Mouse (Mus musculus) CH12.LX (cell line): ENCODE measurements around the gene Trappc10. TPM values are rescaled to one million over a fixed set of nuclear protein-coding genes. Genes with fewer than 3 reads are reported as not detected.

Source experiments
- DNase-seq: peaks from one replicate; pipeline ENCODE4 v3.0.0-alpha.2; 2013; ENCODE audit errors: extremely low read depth
- H3K27ac ChIP-seq: 2 replicates; pipeline ENCODE4 v1.5.1; 2012; ENCODE audit warnings: low read depth, mild to moderate bottlenecking, control low read depth, moderate library complexity; ENCODE audit not compliant: insufficient read depth
- H3K27me3 ChIP-seq: replicated peaks from 2 replicates; pipeline ENCODE3; 2012; ENCODE audit warnings: inconsistent platforms
- H3K36me3 ChIP-seq, 2 experiments: replicated peaks in 1 of 2; 2 replicates each; pipeline versions ENCODE3 to v1.6.1; 2012; ENCODE audit warnings: inconsistent platforms in 1 of 2, low read length in 1 of 2, mild to moderate bottlenecking in 1 of 2, mixed read lengths in 1 of 2, moderate library complexity in 1 of 2; ENCODE audit not compliant: control insufficient read depth in 1 of 2, insufficient read depth in 1 of 2
- H3K4me1 ChIP-seq, 2 experiments: 2 replicates each; pipeline ENCODE4 v1.6.1; 2012; ENCODE audit warnings: inconsistent platforms in 1 of 2, moderate library complexity in 1 of 2; ENCODE audit not compliant: insufficient read depth in 2 of 2, control insufficient read depth in 1 of 2
- H3K4me2 ChIP-seq: 2 replicates; pipeline ENCODE4 v1.6.1; 2012; ENCODE audit warnings: low read depth, mild to moderate bottlenecking, control low read depth; ENCODE audit not compliant: poor library complexity, insufficient read depth, severe bottlenecking
- H3K4me3 ChIP-seq, 3 experiments: fragments of 150-350 bp in 1 of 3; sonication (generic) in 1 of 3; replicated peaks in 1 of 3; 2 replicates each; pipeline versions ENCODE3 to v1.5.1; 2011 to 2012; ENCODE audit warnings: low read depth in 2 of 3, low read length in 2 of 3, mild to moderate bottlenecking in 2 of 3, moderate library complexity in 2 of 3, control low read depth in 1 of 3, improper control_type of control experiment in 1 of 3, inconsistent platforms in 1 of 3, mixed read lengths in 1 of 3; ENCODE audit not compliant: poor library complexity in 1 of 3
- H3K79me2 ChIP-seq: replicated peaks from 2 replicates; pipeline ENCODE4 v1.6.1; 2012; ENCODE audit warnings: mild to moderate bottlenecking, moderate library complexity; ENCODE audit not compliant: control insufficient read depth, poor library complexity, insufficient read depth, severe bottlenecking; ENCODE audit errors: extremely low read depth
- H3K9ac ChIP-seq: 2 replicates; pipeline ENCODE4 v1.6.1; 2012; ENCODE audit warnings: low read depth, mild to moderate bottlenecking, control low read depth, moderate library complexity; ENCODE audit not compliant: insufficient read depth
- H3K9me3 ChIP-seq: replicated peaks from 2 replicates; pipeline ENCODE3; 2012; ENCODE audit warnings: low read length, inconsistent platforms, mixed read lengths
- BHLHE40 ChIP-seq: IDR thresholded peaks from 2 replicates; pipeline ENCODE4 v1.6.1; 2011; ENCODE audit warnings: mild to moderate bottlenecking, low read depth, low read length, improper control_type of control experiment
- CHD1 ChIP-seq: IDR thresholded peaks from 2 replicates; pipeline ENCODE4 v1.6.1; 2012; ENCODE audit warnings: low read depth, low read length, improper control_type of control experiment, inconsistent platforms
- CHD2 ChIP-seq: IDR thresholded peaks from 2 replicates; pipeline ENCODE4 v1.6.1; 2011; ENCODE audit warnings: low read length, improper control_type of control experiment
- CTCF ChIP-seq, 2 experiments: IDR thresholded peaks in 1 of 2; conservative IDR thresholded peaks in 1 of 2; 2 replicates each; pipeline ENCODE4 v1.5.1; 2011 to 2012; ENCODE audit warnings: low read depth in 2 of 2, low read length in 2 of 2, improper control_type of control experiment in 1 of 2, inconsistent platforms in 1 of 2, mild to moderate bottlenecking in 1 of 2, moderate library complexity in 1 of 2
- E2F4 ChIP-seq: IDR thresholded peaks from 2 replicates; pipeline ENCODE4 v1.6.1; 2011; ENCODE audit warnings: low read depth, low read length, improper control_type of control experiment; ENCODE audit not compliant: insufficient replicate concordance
- ELF1 ChIP-seq: IDR thresholded peaks from 2 replicates; pipeline ENCODE4 v1.6.1; 2014; ENCODE audit warnings: low read depth, mild to moderate bottlenecking, inconsistent platforms, low read length, improper control_type of control experiment
- EP300 ChIP-seq: IDR thresholded peaks from 2 replicates; pipeline ENCODE4 v1.6.1; 2011; ENCODE audit warnings: low read length, improper control_type of control experiment
- GABPA ChIP-seq: IDR thresholded peaks from 2 replicates; pipeline ENCODE4 v1.6.1; 2012; ENCODE audit warnings: low read depth, low read length, improper control_type of control experiment, inconsistent platforms; ENCODE audit not compliant: insufficient replicate concordance
- HCFC1 ChIP-seq: IDR thresholded peaks from 2 replicates; pipeline ENCODE4 v1.6.1; 2012; ENCODE audit warnings: low read depth, mild to moderate bottlenecking, inconsistent platforms, low read length, improper control_type of control experiment
- IRF4 ChIP-seq: IDR thresholded peaks from 2 replicates; pipeline ENCODE4 v1.6.1; 2014; ENCODE audit warnings: low read depth, mild to moderate bottlenecking, inconsistent platforms, low read length, improper control_type of control experiment
- JUND ChIP-seq: conservative IDR thresholded peaks from 2 replicates; pipeline ENCODE4 v1.6.1; 2011; ENCODE audit warnings: low read depth, low read length, improper control_type of control experiment
- KAT2A ChIP-seq: IDR thresholded peaks from 2 replicates; pipeline ENCODE4 v1.6.1; 2012; ENCODE audit warnings: low read length, improper control_type of control experiment, inconsistent platforms; ENCODE audit not compliant: insufficient replicate concordance
- MAFK ChIP-seq: IDR thresholded peaks from 2 replicates; pipeline ENCODE4 v1.6.1; 2011; ENCODE audit warnings: low read length, improper control_type of control experiment; ENCODE audit not compliant: insufficient replicate concordance
- MAX ChIP-seq: IDR thresholded peaks from 2 replicates; pipeline ENCODE4 v1.6.1; 2011; ENCODE audit warnings: low read length, improper control_type of control experiment
- MAZ ChIP-seq: IDR thresholded peaks from 2 replicates; pipeline ENCODE4 v1.6.1; 2012; ENCODE audit warnings: low read depth, mild to moderate bottlenecking, inconsistent platforms, low read length, improper control_type of control experiment, moderate library complexity
- MEF2A ChIP-seq: IDR thresholded peaks from 2 replicates; pipeline ENCODE4 v1.6.1; 2014; ENCODE audit warnings: low read depth, mild to moderate bottlenecking, inconsistent platforms, low read length, improper control_type of control experiment, borderline replicate concordance
- MYC ChIP-seq: IDR thresholded peaks from 2 replicates; pipeline ENCODE4 v1.6.1; 2011; ENCODE audit warnings: low read depth, mild to moderate bottlenecking, improper control_type of control experiment, low read length
- NELFE ChIP-seq: IDR thresholded peaks from 2 replicates; pipeline ENCODE4 v1.6.1; 2011; ENCODE audit warnings: low read depth, low read length, improper control_type of control experiment
- NRF1 ChIP-seq: IDR thresholded peaks from 2 replicates; pipeline ENCODE4 v1.6.1; 2014; ENCODE audit warnings: low read depth, mild to moderate bottlenecking, inconsistent platforms, low read length, improper control_type of control experiment, moderate library complexity
- PAX5 ChIP-seq: IDR thresholded peaks from 2 replicates; pipeline ENCODE4 v1.6.1; 2012; ENCODE audit warnings: low read length, inconsistent platforms, mixed read lengths
- POLR2A ChIP-seq: IDR thresholded peaks from 2 replicates; pipeline ENCODE4 v1.6.1; 2011; ENCODE audit warnings: low read depth, mild to moderate bottlenecking, improper control_type of control experiment, low read length
- RAD21 ChIP-seq: IDR thresholded peaks from 2 replicates; pipeline ENCODE4 v1.6.1; 2011; ENCODE audit warnings: low read depth, mild to moderate bottlenecking, low read length, improper control_type of control experiment, moderate library complexity
- SMC3 ChIP-seq: IDR thresholded peaks from 2 replicates; pipeline ENCODE4 v1.6.1; 2011; ENCODE audit warnings: low read depth, low read length, improper control_type of control experiment
- TBP ChIP-seq: conservative IDR thresholded peaks from 2 replicates; pipeline ENCODE4 v1.6.1; 2011; ENCODE audit warnings: low read depth, low read length, improper control_type of control experiment
- TCF12 ChIP-seq: IDR thresholded peaks from 2 replicates; pipeline ENCODE4 v1.6.1; 2014; ENCODE audit warnings: low read depth, mild to moderate bottlenecking, inconsistent platforms, low read length, improper control_type of control experiment
- UBTF ChIP-seq: IDR thresholded peaks from 2 replicates; pipeline ENCODE4 v1.6.1; 2012; ENCODE audit warnings: low read depth, mild to moderate bottlenecking, inconsistent platforms, low read length, improper control_type of control experiment, moderate library complexity
- USF1 ChIP-seq: IDR thresholded peaks from 2 replicates; pipeline ENCODE4 v1.6.1; 2014; ENCODE audit warnings: low read depth, mild to moderate bottlenecking, inconsistent platforms, low read length, improper control_type of control experiment
- ZC3H11A ChIP-seq: IDR thresholded peaks from 2 replicates; pipeline ENCODE4 v1.6.1; 2012; ENCODE audit warnings: low read depth, mild to moderate bottlenecking, inconsistent platforms, low read length, improper control_type of control experiment
- ZMIZ1 ChIP-seq: IDR thresholded peaks from 2 replicates; pipeline ENCODE4 v1.6.1; 2012; ENCODE audit warnings: low read depth, mild to moderate bottlenecking, inconsistent platforms, low read length, improper control_type of control experiment
- dilution Hi-C: fragments of 300-500 bp; cut with MboI; formaldehyde crosslinking; loops from 2 replicates; pipeline ENCODE4 v1.14.3; 2020; ENCODE audit warnings: low sequenced_read_pairs; ENCODE audit not compliant: extremely low pct_unique_long_range_greater_than_20kb, extremely low pct_ligation_motif_present
- in situ Hi-C: fragments of 300-500 bp; cut with MboI; formaldehyde crosslinking; loops from 3 replicates; pipeline ENCODE4 v1.14.3; 2019; ENCODE audit warnings: low sequenced_read_pairs, low pct_ligation_motif_present, low pct_unique_long_range_greater_than_20kb, mixed read lengths
- polyA plus RNA-seq: library from polyadenylated mRNA; unstranded; fragments of >175 nt; gene quantifications from 2 replicates; pipeline ENCODE4 v1.2.1, GENCODE M21; 2012; ENCODE audit warnings: low read depth; ENCODE audit not compliant: insufficient read length
- total RNA-seq, 2 experiments: library from RNA; depleted of rRNA; stranded (reverse); fragments of 300-350 nt in 1 of 2; fragments of >200 nt in 1 of 2; gene quantifications; 2 replicates each; pipeline ENCODE4 v1.2.3; 2012 to 2014

Gene Trappc10
- total and polyA plus RNA-seq, 3 experiments = 22.1 to 26.7 (median 26.5) TPM

- H3K4me1 ChIP-seq = peaks cover 3 to 4% of the 10 kb centered on the region in 2 experiments; a peak in 1 of 4 replicates
- in situ Hi-C loops (no loop called here), dilution Hi-C loops (no loop called here)
- H3K4me2 ChIP-seq = no peak overlapping the region
- no peak overlapping the region for H3K4me3 ChIP-seq
- TF ChIP-seq TBP = no peak
- TF ChIP-seq E2F4 = no peak
- TF ChIP-seq TCF12 = no peak
- no peak for TF ChIP-seq CHD1
- TF ChIP-seq GABPA = no peak
- TF ChIP-seq ELF1 = no peak
- peak; percentile 97 for TF ChIP-seq ZC3H11A
- TF ChIP-seq IRF4 = no peak
- TF ChIP-seq MYC = no peak
- TF ChIP-seq MAX = no peak
- TF ChIP-seq MEF2A = no peak
- no peak for TF ChIP-seq EP300
- no peak for TF ChIP-seq USF1
- no peak for TF ChIP-seq JUND
- peak; percentile 99 for TF ChIP-seq SMC3
- no peak for TF ChIP-seq POLR2A
- TF ChIP-seq MAZ = no peak
- no peak for TF ChIP-seq NRF1
- no peak for TF ChIP-seq HCFC1
- peak; percentile 92 to 95 for TF ChIP-seq CTCF (conservative IDR thresholded peaks at IDR 0.05 in 1 of 2, IDR thresholded peaks at IDR 0.05 in 1 of 2; ENCODE audit: low read depth in 2 of 2, low read length in 2 of 2)
- peak; percentile 93 for TF ChIP-seq RAD21
- no peak for TF ChIP-seq PAX5
- no peak overlapping the region for H3K9ac ChIP-seq
- H3K36me3 ChIP-seq = peaks cover 22 to 51% of the 10 kb centered on the region in 2 experiments
- peak; percentile 69 for DNase-seq
- H3K27me3 ChIP-seq = no peaks in the 10 kb centered on the region
- no peaks in the 10 kb centered on the region for H3K79me2 ChIP-seq
- no peak overlapping the region for H3K27ac ChIP-seq
- no peaks in the 10 kb centered on the region for H3K9me3 ChIP-seq
These were observed 84.5 kb downstream of the Trappc10 start for GRCm38 (mm10) chr10:78159906-78160305.

- no peaks in the 10 kb centered on the region for H3K79me2 ChIP-seq
- no peak overlapping the region for H3K4me2 ChIP-seq
- no peaks in the 10 kb centered on the region for H3K27me3 ChIP-seq
- H3K36me3 ChIP-seq = peaks cover 17 to 45% of the 10 kb centered on the region in 2 experiments
- in situ Hi-C loops = no loop called here
- dilution Hi-C loops = no loop called here
- no peak for DNase-seq
- H3K4me1 ChIP-seq = peaks cover 3 to 4% of the 10 kb centered on the region in 2 experiments; a peak in 1 of 4 replicates
- no peak overlapping the region for H3K27ac ChIP-seq
- H3K4me3 ChIP-seq = no peak overlapping the region
- H3K9me3 ChIP-seq = no peaks in the 10 kb centered on the region
- TF ChIP-seq UBTF = no peak
- TF ChIP-seq EP300 = no peak
- TF ChIP-seq ZMIZ1 = no peak
- no peak for TF ChIP-seq MYC
- TF ChIP-seq E2F4 = no peak
- TF ChIP-seq MEF2A = no peak
- no peak for TF ChIP-seq NELFE
- TF ChIP-seq CHD2 = no peak
- no peak for TF ChIP-seq MAFK
- TF ChIP-seq NRF1 = no peak
- TF ChIP-seq BHLHE40 = no peak
- no peak for TF ChIP-seq KAT2A
- no peak for TF ChIP-seq MAX
- TF ChIP-seq ZC3H11A = no peak
- no peak overlapping the region for H3K9ac ChIP-seq
These were observed 85.1 kb downstream of the Trappc10 start for GRCm38 (mm10) chr10:78159252-78159878.
